Mouse (Mus musculus) MEL-GATA-1-ER (cell line): Measurements from ENCODE around the gene Zfp872.
A peak's percentile ranks its signal among the peaks of the same experiment; 100 is the strongest.
"Not testable (repeated sequence)": the region's sequence is repeated elsewhere in the genome, so short reads cannot be mapped to it uniquely, and the experiment has no call there.

Source experiments
- DNase-seq: peaks from one replicate; pipeline ENCODE4 v3.0.0-alpha.2; 2012; ENCODE audit warnings: low read depth; ENCODE audit errors: extremely low read depth

Zfp872 gene

GRCm38 (mm10) chr9:22169327-22169726 is 18.6 kb upstream of the Zfp872 start:
- DNase-seq: no peak

- DNase-seq: no peak
Measured at GRCm38 (mm10) chr9:22172318-22172717, 15.6 kb upstream of the Zfp872 start.

- no peak for DNase-seq
Measured at GRCm38 (mm10) chr9:22196412-22196811, 8.5 kb downstream of the Zfp872 start.

- peak; percentile 61 for DNase-seq
Measured at GRCm38 (mm10) chr9:22213785-22214194, 25.9 kb downstream of the Zfp872 start.

GRCm38 (mm10) chr9:22214549-22214948 is 26.7 kb downstream of the Zfp872 start:
- DNase-seq: peak; percentile 81

DNA sequence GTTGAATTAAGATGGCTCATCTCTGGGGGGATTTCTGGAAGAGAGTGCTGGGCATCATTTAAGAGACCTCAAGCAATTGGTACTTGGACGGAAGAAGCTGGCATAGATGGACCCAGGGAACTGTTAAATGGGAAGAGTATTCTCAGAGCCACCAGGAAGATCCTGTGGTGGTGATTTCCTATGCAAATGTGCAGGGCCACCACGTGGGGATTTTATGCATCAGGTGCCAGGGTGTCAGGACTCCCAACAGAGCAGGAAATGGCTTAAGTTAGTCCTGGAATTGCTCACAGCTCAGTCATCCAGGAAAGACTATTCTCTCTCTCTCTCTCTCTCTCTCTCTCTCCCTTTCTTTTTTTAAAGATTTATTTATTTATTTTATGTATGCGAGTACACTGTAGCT is 28.8 kb downstream of the Zfp872 start:
- no peak for DNase-seq

- DNase-seq: no peak
Measured at GRCm38 (mm10) chr9:22217858-22218493, 30.1 kb downstream of the Zfp872 start.

DNA sequence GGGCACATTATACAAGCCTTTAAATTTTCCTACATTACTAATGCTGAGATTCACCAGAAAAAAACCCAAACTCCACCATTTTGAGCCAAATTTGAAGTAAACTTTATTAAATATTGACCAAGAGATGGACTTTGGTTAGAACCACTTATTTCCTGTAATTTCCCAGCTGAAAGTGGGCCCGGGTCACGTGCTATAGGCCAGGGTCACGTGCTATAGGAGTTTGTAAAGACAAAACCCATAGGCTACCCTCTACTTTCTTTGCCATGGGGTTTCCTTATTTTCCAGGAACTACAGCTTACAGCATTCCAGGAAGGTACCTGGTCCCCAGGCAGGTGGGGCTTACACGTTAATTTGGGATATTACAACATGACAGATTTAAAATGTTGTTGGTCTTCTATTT is 36.2 kb downstream of the Zfp872 start:
- DNase-seq: no peak

GRCm38 (mm10) chr9:22224536-22225503 is 36.9 kb downstream of the Zfp872 start:
- peak; percentile 81 for DNase-seq

DNA sequence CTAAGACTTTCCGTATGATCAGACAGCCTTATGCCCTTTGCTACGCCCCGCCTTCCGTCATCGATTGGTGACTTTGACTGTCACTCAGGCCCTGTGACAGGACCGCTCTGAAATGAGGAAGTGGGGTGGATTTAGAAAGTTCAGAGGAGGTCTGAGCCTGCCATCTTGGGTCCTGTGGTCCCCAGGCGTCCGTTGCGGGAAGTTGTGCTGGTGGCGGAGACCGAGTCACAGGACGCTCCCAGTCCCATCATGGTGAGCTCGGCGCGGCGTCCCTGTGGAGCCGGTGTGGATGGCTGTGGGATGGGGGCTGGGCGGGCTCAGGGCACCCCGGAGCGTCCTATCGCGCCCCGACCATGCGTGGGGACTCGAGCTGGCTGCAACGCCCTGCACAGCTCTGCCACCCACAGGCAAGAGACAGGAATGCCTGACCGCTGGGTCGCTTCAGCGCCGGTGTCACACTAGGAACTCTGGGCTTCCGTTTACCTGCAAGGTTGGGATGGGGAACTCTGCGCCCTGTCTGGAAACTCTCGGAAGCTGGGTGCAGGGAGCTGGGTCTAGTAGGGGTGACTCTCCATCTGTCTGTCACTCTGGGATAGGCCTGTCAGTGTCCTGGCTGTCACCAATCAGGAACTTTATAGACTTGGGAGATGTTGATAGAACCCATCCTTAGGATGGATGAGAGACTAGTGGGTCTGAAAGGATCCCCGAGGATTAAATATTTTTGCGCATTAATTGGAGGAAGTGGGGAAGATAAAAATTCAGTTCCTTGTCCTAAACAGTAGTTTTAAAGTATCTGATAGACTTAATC is 37.9 kb downstream of the Zfp872 start, which contains the start of gene Zfp809:
TSS of gene Zfp809 (plus strand) at position 134 of the 808 bp plus-strand sequence.
- peak; percentile 100 for DNase-seq

- not testable (repeated sequence) for DNase-seq
Measured at GRCm38 (mm10) chr9:22226389-22226673, 38.4 kb downstream of the Zfp872 start.

DNA sequence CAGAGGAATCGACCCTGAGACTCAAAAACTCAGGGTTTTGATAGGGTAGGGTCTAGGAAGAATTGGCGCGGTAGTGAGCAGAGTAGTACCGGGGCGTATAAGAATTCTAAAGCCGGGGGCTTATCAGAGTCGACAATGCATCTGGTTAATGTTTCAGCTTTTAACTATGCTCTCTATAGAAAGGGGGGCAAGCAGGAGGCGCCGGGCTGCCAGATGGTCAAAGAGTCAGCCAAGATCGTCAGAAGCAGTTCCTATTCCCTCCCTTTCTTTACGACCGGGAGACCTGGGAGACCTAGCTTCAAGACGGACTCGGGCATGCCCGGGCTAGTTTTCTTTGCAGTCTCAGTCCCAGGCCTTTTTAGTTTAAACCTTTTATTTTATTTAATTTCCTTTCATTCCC is 39.0 kb downstream of the Zfp872 start:
- DNase-seq: no peak

DNA sequence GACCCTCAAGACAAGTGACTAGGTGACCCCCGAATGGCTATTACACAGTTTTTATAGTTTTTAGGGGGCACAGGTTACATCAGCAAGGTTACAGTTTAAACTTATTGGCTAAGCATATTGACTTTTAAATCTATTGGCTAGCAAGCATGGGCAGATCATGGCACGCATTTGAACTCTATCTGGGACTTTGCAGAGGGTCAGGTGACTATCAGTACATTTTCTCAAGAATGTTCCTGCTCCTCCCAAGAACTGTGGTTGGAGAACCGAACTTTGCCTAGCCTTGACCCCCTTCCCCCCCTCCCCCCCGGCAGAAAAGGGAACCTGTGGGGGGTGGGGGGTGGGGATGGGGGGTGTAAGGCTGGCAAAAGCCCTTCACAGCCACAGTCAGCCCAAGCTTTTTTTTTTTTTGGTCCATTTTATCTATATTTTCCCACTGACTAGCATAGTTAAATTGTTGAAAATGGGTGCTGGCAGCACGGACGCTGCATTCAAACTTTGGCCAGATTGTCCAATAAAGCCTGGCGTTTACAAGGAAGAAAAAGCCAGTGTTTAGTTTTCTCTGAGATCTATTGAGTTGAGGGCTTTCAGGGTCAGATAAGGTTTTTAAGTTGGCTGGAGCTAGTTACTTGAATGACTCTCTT is 41.6 kb downstream of the Zfp872 start:
- DNase-seq: no peak

- no peak for DNase-seq
Measured at GRCm38 (mm10) chr9:22230061-22230460, 42.2 kb downstream of the Zfp872 start.

- peak; percentile 61 for DNase-seq
Measured at GRCm38 (mm10) chr9:22230556-22230955, 42.7 kb downstream of the Zfp872 start.

DNA sequence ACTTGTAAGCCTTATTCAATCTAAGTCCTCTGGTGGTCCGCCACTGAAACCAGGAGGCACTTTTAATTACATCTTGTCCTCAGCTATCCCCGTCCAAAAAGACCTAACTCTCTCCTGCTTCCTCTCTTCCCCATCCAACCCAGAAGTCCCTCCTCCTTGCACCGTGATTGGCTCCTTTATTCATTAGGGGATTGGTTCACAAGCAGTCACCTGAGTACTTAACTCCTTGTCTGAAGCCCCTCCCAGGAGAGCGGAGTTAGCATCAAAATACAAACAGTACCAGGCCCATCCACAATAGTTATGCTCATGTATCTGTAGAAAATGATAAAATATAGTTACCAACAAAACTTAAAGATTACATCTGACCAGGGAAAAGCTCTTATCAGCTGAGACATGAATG is 52.1 kb downstream of the Zfp872 start:
- no peak for DNase-seq

- no peak for DNase-seq
Measured at GRCm38 (mm10) chr9:22244242-22244641, 56.4 kb downstream of the Zfp872 start.
